Mouse (Mus musculus): ENCODE data around the gene Bbs5. TPM values are rescaled to one million over a fixed set of nuclear protein-coding genes. Genes with fewer than 3 reads are reported as not detected.
"Not testable (repeated sequence)": the region's sequence is repeated elsewhere in the genome, so short reads cannot be mapped to it uniquely, and the experiment has no call there.

The Bbs5 gene
- total and polyA plus RNA-seq, 3 experiments = 5.0 to 8.1 (median 6.7) TPM

DNA sequence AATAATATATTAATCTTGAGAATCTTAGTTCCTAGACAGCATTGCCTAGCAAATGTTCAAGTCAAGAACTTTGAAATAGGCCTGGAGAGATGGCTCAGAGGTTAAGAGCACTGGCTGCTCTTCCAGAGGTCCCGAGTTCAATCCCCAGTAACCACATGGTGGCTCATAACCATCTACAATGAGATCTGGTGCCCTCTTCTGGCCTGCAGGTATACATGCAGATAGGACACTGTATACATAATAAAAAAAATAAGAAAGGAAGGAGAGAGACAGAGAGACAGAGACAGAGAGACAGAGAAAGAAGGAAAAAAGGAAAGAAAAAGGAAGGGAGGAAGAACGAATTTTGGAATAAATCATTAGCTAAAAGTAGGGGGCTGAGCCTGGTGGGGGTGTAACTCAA lies 29.7 kb downstream of the Bbs5 start:
- Histone ChIP-seq H3K4me3 (replicated peaks in 1 of 3; ENCODE audit: low read depth in 2 of 3, low read length in 2 of 3, poor library complexity in 1 of 3) (no peak overlapping the region), H3K36me3 (replicated peaks in 1 of 2; ENCODE audit: control insufficient read depth in 1 of 2, insufficient read depth in 1 of 2, low read length in 1 of 2) (no peaks in the 10 kb centered on the region), H3K27ac (ENCODE audit: insufficient read depth, low read depth) (no peak overlapping the region), H3K4me2 (ENCODE audit: insufficient read depth, low read depth, poor library complexity, severe bottlenecking) (no peak overlapping the region), H3K4me1 (ENCODE audit: control insufficient read depth in 1 of 2, insufficient read depth in 2 of 2) (0 out of 4 replicates have a peak, but pooled peaks cover 2 to 13% of the 10 kb centered on the region in 2 experiments), H3K27me3 (replicated peaks) (no peaks in the 10 kb centered on the region), H3K79me2 (replicated peaks; ENCODE audit: control insufficient read depth, extremely low read depth, insufficient read depth, poor library complexity, severe bottlenecking) (no peaks in the 10 kb centered on the region), H3K9me3 (replicated peaks; ENCODE audit: low read length) (no peaks in the 10 kb centered on the region), H3K9ac (ENCODE audit: insufficient read depth, low read depth) (no peak overlapping the region)
- dilution Hi-C loops (cut with MboI; ENCODE audit: extremely low pct_ligation_motif_present, extremely low pct_unique_long_range_greater_than_20kb, low sequenced_read_pairs) = no loop called here
- in situ Hi-C loops (cut with MboI; ENCODE audit: low pct_ligation_motif_present, low pct_unique_long_range_greater_than_20kb, low sequenced_read_pairs) = no loop called here
- TF ChIP-seq USF2 (conservative IDR thresholded peaks at IDR 0.05; ENCODE audit: low read depth, low read length) = no peak
- peak; percentile 80 for TF ChIP-seq ZNF384 (IDR thresholded peaks at IDR 0.05; ENCODE audit: low read depth, low read length)
- TF ChIP-seq CTCF (conservative IDR thresholded peaks at IDR 0.05 in 1 of 2, IDR thresholded peaks at IDR 0.05 in 1 of 2; ENCODE audit: low read depth in 2 of 2, low read length in 2 of 2) = peak in 1 of 2 experiments; percentile 73; a peak in 2 of 4 replicates
- no peak for TF ChIP-seq IRF4 (IDR thresholded peaks at IDR 0.05; ENCODE audit: low read depth, low read length)
- TF ChIP-seq ZC3H11A (IDR thresholded peaks at IDR 0.05; ENCODE audit: low read depth, low read length) = no peak
- TF ChIP-seq MAFK (IDR thresholded peaks at IDR 0.05; ENCODE audit: insufficient replicate concordance, low read length) = no peak
- peak; percentile 53 for TF ChIP-seq SMC3 (IDR thresholded peaks at IDR 0.05; ENCODE audit: low read depth, low read length)
- no peak for TF ChIP-seq RCOR1 (conservative IDR thresholded peaks at IDR 0.05; ENCODE audit: low read depth, low read length)
- peak; percentile 77; the same call in 1 of the 2 replicates for TF ChIP-seq MYC (IDR thresholded peaks at IDR 0.05; ENCODE audit: low read depth, low read length)
- TF ChIP-seq ETS1 (conservative IDR thresholded peaks at IDR 0.05; ENCODE audit: low read depth, low read length) = no peak
- TF ChIP-seq RAD21 (IDR thresholded peaks at IDR 0.05; ENCODE audit: low read depth, low read length) = peak; percentile 37
- no peak for TF ChIP-seq ZKSCAN1 (IDR thresholded peaks at IDR 0.05; ENCODE audit: borderline replicate concordance, low read depth, low read length)
- TF ChIP-seq TBP (conservative IDR thresholded peaks at IDR 0.05; ENCODE audit: low read depth, low read length) = 0 out of 2 replicates have a peak, but pooled peaks have one; percentile 44
- DNase-seq (ENCODE audit: extremely low read depth) = peak; percentile 22

GRCm38 (mm10) chr2:69677215-69677614 lies 30.2 kb downstream of the Bbs5 start:
- DNase-seq (ENCODE audit: extremely low read depth); H3K9ac ChIP-seq (ENCODE audit: insufficient read depth, low read depth); H3K27ac ChIP-seq (ENCODE audit: insufficient read depth, low read depth); H3K9me3 ChIP-seq (replicated peaks; ENCODE audit: low read length); in situ Hi-C loops (cut with MboI; ENCODE audit: low pct_ligation_motif_present, low pct_unique_long_range_greater_than_20kb, low sequenced_read_pairs); H3K4me2 ChIP-seq (ENCODE audit: insufficient read depth, low read depth, poor library complexity, severe bottlenecking); H3K36me3 ChIP-seq (replicated peaks in 1 of 2; ENCODE audit: control insufficient read depth in 1 of 2, insufficient read depth in 1 of 2, low read length in 1 of 2); H3K4me3 ChIP-seq (replicated peaks in 1 of 3; ENCODE audit: low read depth in 2 of 3, low read length in 2 of 3, poor library complexity in 1 of 3); H3K27me3 ChIP-seq (replicated peaks); H3K79me2 ChIP-seq (replicated peaks; ENCODE audit: control insufficient read depth, extremely low read depth, insufficient read depth, poor library complexity, severe bottlenecking); dilution Hi-C loops (cut with MboI; ENCODE audit: extremely low pct_ligation_motif_present, extremely low pct_unique_long_range_greater_than_20kb, low sequenced_read_pairs): not testable (repeated sequence)
- peaks cover 4 to 17% of the 10 kb centered on the region in 2 experiments; a peak in 2 of 4 replicates for H3K4me1 ChIP-seq (ENCODE audit: control insufficient read depth in 1 of 2, insufficient read depth in 2 of 2)

DNA sequence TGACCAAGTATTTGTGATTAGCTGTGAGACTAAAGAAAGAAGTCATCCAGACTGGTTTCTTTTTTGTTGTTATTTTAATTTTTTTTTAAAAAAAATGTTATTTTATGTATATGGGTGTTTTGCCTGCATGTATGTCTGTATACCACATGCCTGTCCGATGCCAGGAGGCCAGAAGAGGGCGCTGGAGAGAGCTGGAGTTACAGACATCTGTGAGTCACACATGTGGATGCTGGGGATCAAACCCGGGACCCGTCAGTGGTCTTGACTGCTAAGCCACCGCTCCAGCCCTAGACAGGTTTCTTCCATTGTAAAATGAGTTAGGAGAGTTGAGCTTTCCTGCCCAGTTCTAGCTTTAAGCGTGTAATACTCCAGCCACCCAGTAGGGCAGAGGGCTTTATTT lies 33.0 kb downstream of the Bbs5 start:
- peak; percentile 8 to 42; a peak in 2 of 4 replicates for TF ChIP-seq CTCF (conservative IDR thresholded peaks at IDR 0.05 in 1 of 2, IDR thresholded peaks at IDR 0.05 in 1 of 2; ENCODE audit: low read depth in 2 of 2, low read length in 2 of 2)
- TF ChIP-seq MAFK (IDR thresholded peaks at IDR 0.05; ENCODE audit: insufficient replicate concordance, low read length) = no peak
- Histone ChIP-seq H3K4me2 (ENCODE audit: insufficient read depth, low read depth, poor library complexity, severe bottlenecking) (no peak overlapping the region), H3K27ac (ENCODE audit: insufficient read depth, low read depth) (no peak overlapping the region), H3K27me3 (replicated peaks) (no peaks in the 10 kb centered on the region), H3K4me1 (ENCODE audit: control insufficient read depth in 1 of 2, insufficient read depth in 2 of 2) (peaks cover 2 to 26% of the 10 kb centered on the region in 2 experiments; a peak in 2 of 4 replicates), H3K79me2 (replicated peaks; ENCODE audit: control insufficient read depth, extremely low read depth, insufficient read depth, poor library complexity, severe bottlenecking) (no peaks in the 10 kb centered on the region), H3K4me3 (replicated peaks in 1 of 3; ENCODE audit: low read depth in 2 of 3, low read length in 2 of 3, poor library complexity in 1 of 3) (no peak overlapping the region), H3K9ac (ENCODE audit: insufficient read depth, low read depth) (no peak overlapping the region), H3K36me3 (replicated peaks in 1 of 2; ENCODE audit: control insufficient read depth in 1 of 2, insufficient read depth in 1 of 2, low read length in 1 of 2) (no peaks in the 10 kb centered on the region), H3K9me3 (replicated peaks; ENCODE audit: low read length) (no peaks in the 10 kb centered on the region)
- in situ Hi-C loops (cut with MboI; ENCODE audit: low pct_ligation_motif_present, low pct_unique_long_range_greater_than_20kb, low sequenced_read_pairs) = no loop called here
- peak; percentile 19 for DNase-seq (ENCODE audit: extremely low read depth)
- dilution Hi-C loops (cut with MboI; ENCODE audit: extremely low pct_ligation_motif_present, extremely low pct_unique_long_range_greater_than_20kb, low sequenced_read_pairs) = no loop called here
